Mouse (Mus musculus): Measurements from ENCODE around the gene H2-T23.
A peak's percentile ranks its signal among the peaks of the same experiment; 100 is the strongest.
"Not testable (repeated sequence)": the region's sequence is repeated elsewhere in the genome, so short reads cannot be mapped to it uniquely, and the experiment has no call there.

H2-T23 gene

DNA sequence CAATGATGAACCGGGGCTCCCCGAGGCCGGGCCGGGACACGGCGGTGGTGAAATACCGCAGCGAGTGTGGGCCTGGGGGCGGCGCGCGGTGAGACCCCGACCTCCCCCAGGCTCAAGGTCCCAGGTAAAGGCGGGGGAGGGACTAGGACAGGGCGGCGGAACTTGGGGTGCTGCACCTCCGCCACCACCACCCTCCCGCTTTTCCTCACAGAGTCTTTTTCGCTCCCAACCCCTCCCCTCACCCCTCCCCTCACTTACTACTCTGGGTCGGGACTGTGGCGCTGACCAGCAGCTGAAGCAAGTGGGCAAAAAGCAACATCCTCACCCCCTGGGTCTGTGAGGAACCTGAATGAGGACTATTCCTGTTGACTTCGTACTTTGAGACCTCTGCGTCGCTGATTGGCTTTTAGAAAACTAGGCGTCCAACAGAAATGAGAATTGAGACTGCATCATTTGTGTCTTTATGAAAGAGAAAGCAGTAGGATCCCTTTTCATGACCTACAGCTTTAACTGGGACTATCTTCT is at the start of gene H2-T23:
Gene H2-T23, minus strand, starts transcription at position 505 of the 525 bp plus-strand sequence.
- ATAC-seq (ENCODE audit: insufficient number of reproducible peaks, low FRiP score, low TSS enrichment): not testable (repeated sequence)

DNA sequence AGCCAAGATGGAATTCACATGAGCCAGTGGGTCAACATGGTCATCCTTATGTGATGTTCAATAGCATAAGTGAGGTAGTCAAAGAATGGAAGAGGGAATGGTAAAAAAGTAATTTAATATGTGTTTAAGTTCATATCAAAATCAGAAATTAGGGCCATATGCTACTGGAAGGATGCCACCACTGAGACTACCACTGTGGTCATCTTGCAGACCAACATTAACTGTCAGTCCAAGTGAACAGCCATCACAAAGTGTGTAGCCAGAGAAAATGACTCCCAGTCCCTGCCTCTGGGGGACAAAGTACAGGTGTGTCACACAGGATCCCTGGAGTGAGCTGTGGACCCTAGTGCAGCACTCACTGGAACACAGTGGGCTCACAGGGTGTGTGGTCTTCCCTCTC is 49.2 kb upstream of the H2-T23 start:
- ATAC-seq (ENCODE audit: insufficient number of reproducible peaks, low FRiP score, low TSS enrichment): not testable (repeated sequence)

DNA sequence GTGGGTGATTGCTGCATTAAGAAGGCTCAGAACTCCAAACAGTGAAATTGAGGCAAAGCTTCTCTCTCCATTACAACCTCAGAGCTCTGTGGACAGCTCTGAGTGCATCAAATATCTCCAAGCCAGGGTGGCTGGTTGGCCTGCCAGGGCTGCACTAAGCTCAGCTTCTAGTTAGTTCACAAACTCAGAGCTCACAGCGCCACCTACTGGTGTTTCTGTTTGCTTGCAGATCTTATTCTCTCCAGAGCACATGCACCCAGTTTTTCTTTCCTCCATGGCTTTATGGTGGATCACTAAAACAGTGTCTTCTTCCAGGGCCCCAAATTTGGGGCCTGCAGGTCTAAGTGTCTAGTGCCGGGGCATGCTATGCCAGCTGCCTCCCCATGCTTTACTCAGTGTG is 28.2 kb upstream of the H2-T23 start:
- no peak for ATAC-seq (ENCODE audit: insufficient number of reproducible peaks, low FRiP score, low TSS enrichment)

DNA sequence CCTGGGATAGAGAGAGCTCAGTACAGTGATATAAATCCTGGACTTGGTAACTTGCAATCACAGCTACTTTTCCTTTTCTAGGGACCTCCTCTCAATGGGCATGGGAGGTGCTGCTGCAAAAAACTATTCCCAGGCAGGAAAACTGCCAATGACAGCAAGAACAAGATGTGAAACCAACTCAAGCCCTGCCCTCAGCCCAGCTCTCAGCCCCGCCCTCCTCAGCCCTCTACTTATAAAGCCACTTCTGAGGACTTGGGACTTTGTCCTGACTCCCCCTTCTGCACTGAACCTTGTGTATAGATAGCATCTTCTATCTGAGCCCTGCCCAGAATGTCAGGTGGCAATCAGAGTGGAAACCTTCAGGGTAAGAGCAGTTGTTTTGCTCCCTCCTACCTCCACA is 25.7 kb upstream of the H2-T23 start, which contains the start of gene Gm11127:
Gene Gm11127, minus strand, starts transcription at position 10 of the 400 bp plus-strand sequence.
- not testable (repeated sequence) for ATAC-seq (ENCODE audit: insufficient number of reproducible peaks, low FRiP score, low TSS enrichment)

DNA sequence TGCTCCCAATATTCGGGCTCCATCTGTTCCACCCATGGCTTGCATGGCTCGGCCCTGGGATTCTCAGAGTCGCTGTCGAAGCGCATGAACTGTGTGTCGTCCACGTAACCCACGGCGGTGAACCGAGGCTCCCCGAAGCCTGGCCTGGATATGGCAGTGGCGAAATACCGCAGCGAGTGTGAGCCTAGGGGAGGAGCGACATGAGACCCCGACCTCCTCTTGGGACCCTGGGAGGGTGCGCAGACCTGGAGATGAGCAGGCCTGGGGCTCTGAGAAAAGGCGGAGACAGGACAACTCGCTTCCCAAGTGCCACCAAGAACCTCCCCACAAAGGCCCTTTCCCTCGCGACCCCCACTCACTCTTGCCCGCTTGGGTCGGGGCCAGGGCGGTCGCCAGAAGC is 25.3 kb upstream of the H2-T23 start:
- ATAC-seq (ENCODE audit: insufficient number of reproducible peaks, low FRiP score, low TSS enrichment): not testable (repeated sequence)

DNA sequence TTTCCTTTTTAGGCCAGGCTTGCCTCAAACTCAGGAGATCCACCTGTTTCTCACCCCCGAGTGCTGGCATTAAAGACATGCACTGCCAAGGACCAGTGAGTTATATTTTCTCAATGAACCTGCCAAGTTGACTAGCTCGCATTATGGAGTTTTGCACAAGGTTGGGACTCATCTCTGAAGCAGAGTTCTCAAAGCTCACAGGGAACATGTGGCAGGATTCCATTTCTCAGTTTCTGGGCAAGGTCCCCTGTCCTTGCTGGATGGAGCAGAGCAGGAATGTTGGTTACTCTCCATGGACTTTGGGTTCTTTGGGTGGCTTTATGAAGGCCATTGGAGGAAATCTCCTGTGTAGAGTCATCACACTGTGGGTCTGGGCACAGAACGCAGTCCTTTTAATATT is 10.6 kb upstream of the H2-T23 start:
- ATAC-seq (ENCODE audit: insufficient number of reproducible peaks, low FRiP score, low TSS enrichment): no peak

DNA sequence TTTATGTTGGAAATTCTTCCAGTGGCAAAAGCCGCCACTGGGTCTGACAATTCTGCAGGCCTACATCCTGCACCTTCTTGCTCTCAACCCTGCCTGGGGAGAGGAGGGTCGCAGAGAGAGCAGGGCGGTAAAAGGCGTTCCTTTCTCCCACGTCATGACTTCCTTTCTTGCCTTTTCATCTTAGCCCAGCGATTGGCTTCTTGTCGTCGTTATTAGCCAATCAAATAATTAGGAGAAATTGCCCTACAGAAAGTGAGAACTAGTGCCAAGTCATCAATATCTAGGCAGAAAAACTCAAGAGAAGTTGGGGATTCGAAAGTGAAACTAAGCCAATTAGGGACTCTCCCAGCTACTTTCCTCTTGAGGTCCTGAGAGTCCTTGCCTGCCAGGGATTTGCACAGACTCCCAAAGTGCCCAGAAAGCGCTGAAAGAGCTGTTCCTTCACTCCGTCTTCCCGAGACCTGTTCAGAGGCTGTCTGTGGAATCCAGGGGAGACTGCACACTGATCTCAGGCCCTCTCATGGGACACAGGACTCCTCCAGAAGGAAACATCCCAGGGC is 10.0 kb upstream of the H2-T23 start, which contains the start of the genes H2-T22 and Gm6034:
Gene H2-T22, minus strand, starts transcription at position 138 of the 560 bp plus-strand sequence.
Gene Gm6034, plus strand, starts transcription at position 352 of the 560 bp plus-strand sequence.
- ATAC-seq (ENCODE audit: insufficient number of reproducible peaks, low FRiP score, low TSS enrichment): peak; percentile 93

DNA sequence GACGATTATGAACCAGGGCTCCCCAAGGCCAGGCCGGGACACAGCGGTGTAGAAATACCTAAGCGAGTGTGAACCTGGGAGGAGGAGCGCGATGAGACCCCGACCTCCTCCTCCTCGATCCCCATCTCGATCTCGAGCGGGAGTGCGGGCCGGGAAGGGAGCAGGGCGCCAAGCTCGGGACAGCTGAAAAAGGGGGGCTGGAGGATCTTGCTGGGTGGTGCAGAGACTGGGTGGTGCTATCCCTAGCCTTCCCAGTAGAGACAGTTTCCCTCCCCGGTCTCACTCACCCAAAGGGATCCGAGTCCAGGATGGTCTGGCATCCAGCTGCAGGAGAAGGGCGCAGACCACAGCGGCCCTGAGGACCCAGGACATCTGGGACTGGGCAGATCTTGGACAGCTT is 9.4 kb upstream of the H2-T23 start:
- not testable (repeated sequence) for ATAC-seq (ENCODE audit: insufficient number of reproducible peaks, low FRiP score, low TSS enrichment)

DNA sequence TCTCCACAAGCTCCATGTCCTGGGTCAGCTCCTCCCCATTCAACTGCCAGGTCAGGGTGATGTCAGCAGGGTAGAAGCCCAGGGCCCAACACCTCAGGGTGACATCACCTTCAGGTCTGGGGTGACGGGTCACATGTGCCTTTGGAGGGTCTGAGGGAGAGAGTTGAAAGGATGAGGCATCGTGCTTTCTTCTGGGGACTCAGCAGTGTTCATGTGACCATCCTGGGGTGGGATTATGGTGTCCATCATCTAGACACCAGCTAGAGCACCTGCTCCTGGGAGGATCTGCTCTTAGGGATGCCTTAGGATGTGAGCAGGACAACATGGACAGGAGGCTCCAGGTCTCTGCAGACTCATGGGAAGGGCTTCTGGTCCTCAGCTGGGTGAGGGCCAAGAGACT is 7.9 kb upstream of the H2-T23 start:
- not testable (repeated sequence) for ATAC-seq (ENCODE audit: insufficient number of reproducible peaks, low FRiP score, low TSS enrichment)

DNA sequence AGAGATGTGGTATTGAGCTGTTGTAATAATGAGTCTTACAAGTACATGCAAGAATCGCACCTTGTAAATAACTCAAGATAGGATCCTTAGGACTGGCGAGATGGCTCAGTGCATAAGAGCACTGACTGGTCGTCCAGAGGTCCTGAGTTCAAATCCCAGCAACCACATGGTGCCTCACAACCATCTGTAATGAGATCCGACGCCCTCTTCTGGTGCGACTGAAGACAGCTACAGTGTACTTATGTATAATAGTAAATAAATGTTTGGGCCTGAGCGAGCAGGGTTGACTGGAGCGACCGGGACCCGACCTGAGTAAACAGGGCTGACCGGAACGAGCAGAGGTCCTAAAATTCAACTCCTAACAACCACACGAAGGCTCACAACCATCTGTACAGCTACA is 3.5 kb upstream of the H2-T23 start:
- not testable (repeated sequence) for ATAC-seq (ENCODE audit: insufficient number of reproducible peaks, low FRiP score, low TSS enrichment)

DNA sequence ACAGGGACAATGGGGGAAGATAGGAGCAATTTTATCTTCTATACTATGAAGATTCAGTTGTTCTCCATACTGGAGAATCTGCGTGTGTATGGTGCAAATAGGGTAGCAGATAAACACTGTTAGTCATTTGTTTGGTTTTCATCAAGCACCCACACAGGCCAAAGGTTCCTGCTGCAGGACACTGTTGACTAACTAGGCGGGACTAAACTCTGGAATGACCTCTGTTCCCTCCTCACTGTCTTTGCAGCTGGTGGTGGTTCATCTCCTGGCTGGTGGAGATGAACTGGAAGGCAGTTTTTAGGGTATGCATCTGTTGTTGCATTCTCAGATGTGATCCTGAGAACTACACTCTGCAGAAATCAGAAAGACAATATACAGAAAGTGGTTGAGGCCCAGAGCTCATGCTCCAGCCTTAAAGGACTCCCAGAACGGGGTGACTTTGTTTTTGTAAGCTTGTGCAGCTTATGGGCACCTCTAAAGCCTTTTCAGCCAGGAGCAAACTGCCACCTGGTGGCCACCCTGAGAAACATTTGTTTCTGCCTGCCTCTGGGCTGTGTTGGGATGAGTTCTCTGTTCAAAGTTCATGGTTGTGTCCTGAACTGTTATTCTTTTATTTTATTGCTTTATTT is 2.5 kb upstream of the H2-T23 start:
- ATAC-seq (ENCODE audit: insufficient number of reproducible peaks, low FRiP score, low TSS enrichment): not testable (repeated sequence)

DNA sequence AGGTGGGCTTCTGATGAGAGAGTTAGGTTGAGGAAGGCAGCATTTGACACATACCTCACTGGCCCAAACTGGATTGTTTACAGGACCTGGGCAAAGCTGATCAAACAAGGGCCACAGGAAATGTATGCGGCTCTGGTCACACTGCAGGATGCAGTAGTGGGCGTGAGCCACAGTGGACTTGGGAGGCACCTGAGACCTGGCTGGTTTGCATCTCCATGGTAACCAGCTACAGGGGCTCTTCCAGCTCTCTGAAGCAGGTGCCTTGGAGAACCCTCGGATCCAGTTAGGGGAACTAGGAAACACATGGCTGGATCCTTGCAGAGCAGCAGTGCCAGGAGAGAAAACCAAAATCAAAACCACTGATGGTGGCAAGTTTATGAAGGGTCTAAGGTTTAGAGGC is 1.9 kb upstream of the H2-T23 start:
- ATAC-seq (ENCODE audit: insufficient number of reproducible peaks, low FRiP score, low TSS enrichment): not testable (repeated sequence)

DNA sequence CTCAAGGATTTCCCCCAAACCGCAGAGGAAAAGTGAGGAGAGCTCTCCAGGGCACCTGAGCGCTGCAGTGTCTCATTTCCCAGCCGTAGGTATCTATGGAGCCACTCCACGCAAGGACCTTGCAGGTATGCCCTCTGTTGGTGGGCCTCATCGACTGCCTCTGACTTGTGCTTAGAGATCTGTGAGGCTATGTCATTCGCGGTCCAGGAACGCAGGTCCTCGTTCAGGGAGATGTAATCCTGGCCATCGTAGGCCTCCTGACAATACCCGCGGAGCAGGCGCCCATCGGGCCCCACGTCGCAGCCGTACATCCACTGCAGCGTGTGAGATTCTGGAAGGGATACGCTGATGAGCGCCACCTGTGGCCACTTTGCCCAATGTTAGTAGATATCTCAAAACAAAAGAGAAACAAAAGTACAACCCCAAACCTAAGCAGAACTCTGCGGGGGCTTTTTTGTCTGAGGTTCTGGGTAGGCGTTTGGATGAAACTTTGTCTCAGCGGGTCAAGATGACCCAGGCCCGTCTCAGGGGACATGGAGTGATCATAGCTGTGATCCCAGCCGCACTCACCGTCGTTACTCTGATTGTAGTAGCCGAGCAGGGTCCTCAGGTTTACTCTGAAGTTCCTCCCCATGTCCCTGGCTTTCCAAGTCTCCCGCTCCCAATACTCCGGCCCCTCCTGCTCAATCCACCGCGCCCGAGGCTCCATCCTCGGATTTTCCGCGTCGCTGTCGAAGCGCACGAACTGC is 898 bp downstream of the H2-T23 start:
- peak; percentile 66; the same call in 1 of the 2 replicates for ATAC-seq (ENCODE audit: insufficient number of reproducible peaks, low FRiP score, low TSS enrichment)

DNA sequence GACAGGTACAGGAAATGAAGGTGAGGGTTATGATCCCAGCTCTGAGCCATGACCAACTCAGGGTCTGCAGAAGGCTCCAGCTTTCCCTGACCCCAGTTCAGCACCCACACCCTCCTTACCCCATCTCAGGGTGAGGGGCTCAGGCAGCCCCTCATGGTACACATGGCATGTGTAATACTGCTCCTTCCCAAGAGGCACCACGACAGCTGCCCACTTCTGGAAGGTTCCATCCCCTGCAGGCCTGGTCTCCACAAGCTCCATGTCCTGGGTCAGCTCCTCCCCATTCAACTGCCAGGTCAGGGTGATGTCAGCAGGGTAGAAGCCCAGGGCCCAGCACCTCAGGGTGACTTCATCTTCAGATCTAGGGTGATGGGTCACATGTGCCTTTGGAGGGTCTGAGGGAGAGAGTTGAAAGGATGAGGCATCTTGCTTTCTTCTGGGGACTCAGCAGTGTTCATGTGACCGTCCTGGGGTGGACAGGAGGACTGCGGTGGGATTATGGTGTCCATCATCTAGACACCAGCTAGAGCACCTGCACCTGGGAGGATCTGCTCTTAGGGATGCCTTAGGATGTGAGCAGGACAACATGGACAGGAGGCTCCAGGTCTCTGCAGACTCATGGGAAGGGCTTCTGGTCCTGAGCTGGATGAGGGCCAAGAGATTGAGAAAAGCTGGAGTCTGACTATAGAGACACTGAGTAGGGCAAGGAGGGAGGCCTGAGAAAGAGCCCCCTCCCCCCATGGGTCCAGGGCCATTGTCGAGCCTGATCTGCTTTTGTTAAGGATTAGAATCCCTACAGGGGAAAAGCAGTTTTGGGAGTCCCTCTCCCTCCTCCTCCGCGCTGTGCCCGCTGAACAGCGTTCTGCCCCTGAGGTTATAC is 1.7 kb downstream of the H2-T23 start:
- not testable (repeated sequence) for ATAC-seq (ENCODE audit: insufficient number of reproducible peaks, low FRiP score, low TSS enrichment)

DNA sequence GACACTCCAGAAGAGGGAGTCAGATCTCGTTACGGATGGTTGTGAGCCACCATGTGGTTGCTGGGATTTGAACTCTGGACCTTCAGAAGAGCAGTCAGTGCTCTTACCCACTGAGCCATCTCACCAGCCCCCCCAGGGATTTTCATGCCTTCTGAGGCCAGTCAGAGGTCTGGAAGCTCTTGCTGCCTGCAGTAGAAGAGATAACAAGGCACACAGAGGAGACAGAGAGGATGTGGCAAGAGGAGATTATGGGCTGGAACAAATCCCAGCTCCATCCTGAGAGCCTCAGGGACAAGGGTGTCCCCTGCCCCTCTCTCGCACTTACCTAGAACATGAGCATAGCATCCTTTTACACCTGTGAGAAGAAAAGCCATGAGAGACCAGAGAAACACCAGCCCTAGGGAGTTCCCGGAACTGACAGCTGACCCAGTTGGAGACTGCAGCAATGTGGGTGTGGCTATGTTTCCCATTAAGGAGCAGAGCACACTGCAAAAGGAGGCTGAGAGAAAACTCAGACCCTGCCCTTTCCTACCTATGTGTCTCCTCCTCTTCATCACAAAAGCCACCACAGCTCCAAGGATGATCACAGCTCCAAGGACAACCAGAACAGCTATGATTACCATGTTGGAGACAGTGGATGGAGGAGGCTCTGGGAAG is 2.5 kb downstream of the H2-T23 start:
- ATAC-seq (ENCODE audit: insufficient number of reproducible peaks, low FRiP score, low TSS enrichment): not testable (repeated sequence)

DNA sequence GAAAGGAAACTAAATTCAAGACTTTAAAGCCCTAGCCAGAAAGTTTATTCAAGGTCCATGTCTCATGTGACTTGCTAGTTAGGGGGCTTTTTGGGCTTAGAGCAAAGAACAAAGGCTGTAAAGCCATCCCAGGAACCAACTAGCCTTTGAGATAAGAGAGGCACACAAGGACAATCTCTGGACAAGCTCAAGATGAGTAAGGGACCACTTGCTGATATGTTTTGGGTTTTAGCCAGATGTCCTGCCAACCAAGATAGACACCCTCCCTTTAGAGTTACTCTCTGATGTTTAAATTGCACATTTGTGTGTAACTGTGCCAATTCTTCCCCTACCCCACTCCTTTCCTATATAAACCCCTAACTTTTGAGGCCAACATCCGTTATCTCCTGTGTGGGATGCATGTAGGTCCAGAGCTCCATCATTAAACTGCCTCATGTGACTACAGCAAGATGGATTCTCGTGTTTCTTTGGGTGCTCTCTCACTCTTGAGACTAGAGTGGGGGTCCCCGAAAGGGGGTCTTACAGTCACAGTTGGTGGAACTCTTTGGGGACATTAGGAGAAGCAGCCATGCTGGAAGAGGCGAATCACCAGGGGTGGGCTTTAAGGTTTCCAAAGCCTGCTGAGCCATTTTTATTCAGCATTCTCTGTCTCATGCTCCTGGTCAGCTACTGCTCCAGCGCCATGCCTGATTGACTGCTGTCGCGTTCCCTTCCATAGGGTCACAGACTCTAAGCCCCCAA is 3.6 kb downstream of the H2-T23 start:
- ATAC-seq (ENCODE audit: insufficient number of reproducible peaks, low FRiP score, low TSS enrichment): no peak

DNA sequence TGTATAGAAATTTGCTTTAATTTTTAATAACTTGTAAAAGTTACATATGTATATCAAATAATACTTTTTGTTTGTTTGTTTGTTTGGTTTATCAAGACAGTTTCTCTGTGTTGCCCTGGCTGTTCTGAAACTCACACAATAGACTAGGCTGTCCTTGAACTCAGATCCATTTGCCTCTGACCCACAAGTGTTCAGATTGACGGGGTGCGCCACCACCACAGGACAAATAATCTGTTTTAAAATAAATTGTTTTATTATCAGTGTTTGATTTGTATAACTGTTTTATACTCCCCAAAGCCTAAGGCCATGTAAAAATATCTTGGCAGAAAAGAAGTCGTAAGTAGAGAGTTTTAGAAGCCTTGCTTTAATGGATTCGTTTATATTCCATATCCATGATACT is 5.0 kb downstream of the H2-T23 start:
- no peak for ATAC-seq (ENCODE audit: insufficient number of reproducible peaks, low FRiP score, low TSS enrichment)

DNA sequence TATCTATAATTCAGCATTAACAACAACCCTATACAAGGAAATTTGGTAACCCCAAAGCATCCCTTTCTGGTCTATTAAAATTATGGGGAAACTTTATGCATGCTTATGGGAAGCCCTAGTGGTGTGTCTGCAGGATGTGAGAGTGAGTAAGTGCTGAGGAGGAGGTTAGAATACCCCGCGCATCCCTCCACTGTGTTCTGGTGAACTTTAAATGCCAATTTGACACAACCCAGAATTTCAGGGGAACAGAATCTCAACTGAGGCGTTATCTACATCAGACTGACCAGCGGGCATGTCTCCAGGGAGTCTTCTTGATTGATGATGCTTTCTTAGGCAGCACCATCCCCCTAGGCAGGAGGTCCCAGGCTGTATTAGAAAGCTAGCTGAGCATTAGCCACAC is 6.8 kb downstream of the H2-T23 start:
- no peak for ATAC-seq (ENCODE audit: insufficient number of reproducible peaks, low FRiP score, low TSS enrichment)

DNA sequence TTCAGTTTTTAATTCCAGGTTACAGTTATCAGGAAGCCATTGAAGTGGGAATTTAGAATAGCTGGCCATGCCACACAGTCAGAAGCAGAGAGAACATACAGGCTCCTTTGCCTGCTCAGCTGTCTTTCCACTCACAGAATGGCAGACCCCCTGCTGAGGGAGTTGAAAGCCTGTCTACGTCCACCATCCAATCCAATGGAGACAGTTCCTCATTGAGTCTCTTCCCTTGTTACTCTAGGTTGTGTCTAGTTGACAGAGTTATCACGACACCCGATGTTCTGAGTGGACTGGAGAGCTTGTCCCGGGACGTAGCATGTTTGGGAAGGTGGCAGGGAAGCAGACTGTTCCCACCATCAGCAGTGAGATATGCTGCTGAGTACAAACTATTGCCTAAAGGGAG is 7.5 kb downstream of the H2-T23 start:
- no peak for ATAC-seq (ENCODE audit: insufficient number of reproducible peaks, low FRiP score, low TSS enrichment)

Measured in cerebellum, adult (tissue).